Mouse (Mus musculus) thymus, postnatal 0 days (tissue): Measurements from ENCODE around the gene Def6. TPM values are rescaled to one million over a fixed set of nuclear protein-coding genes. Genes with fewer than 3 reads are reported as not detected.
A peak's percentile ranks its signal among the peaks of the same experiment; 100 is the strongest.
"Not testable (repeated sequence)": the region's sequence is repeated elsewhere in the genome, so short reads cannot be mapped to it uniquely, and the experiment has no call there.

Experiments used
- DNase-seq: peaks from one replicate; pipeline ENCODE4 v3.0.0-alpha.2; 2015; ENCODE audit warnings: low spot score
- polyA plus RNA-seq: library from polyadenylated mRNA; unstranded; fragments of >200 nt; fragmentation: Nextera tagmentation; extraction: Ambion mirVana; gene quantifications from 2 replicates; pipeline ENCODE4 v1.2.1, GENCODE M21; 2015

Gene Def6
- polyA plus RNA-seq, 1 experiment from 2014 or later, result 234 TPM

DNA sequence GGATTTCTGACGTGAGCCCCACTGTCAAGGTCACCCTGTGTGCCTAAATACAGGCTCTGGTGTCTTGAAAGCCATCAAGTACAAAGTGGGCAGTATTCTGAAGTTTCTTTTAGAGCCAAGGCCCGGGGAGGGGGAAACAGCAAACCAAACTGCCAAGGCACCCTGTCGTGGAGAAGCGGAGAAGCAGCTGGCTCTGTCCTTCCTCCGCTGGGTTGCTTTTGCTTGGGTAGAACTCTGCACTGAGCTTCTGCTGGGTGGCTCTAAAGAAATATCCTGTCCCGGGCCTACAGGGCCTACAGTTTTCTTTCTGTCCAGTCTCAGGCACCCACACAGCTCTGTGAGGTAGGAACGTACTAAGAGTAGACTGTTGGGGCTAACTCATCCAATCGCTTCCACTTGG, 486 bp upstream of the Def6 start:
- peak; percentile 70 for DNase-seq

DNA sequence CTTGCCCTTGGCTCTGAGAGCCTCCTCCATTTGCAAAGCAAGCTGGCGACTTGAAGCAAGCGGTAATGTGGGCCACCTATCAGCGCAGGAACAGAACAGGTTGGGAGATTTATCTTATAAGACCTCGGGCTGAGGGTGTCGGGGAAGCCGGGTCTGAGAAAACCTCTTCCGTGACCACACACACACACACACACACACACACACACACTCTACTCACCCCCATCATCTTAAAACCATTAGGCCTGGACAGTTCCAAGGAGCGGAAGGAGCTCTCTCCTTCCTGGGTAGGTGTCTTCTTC, 685 bp downstream of the Def6 start:
- DNase-seq, result no peak

DNA sequence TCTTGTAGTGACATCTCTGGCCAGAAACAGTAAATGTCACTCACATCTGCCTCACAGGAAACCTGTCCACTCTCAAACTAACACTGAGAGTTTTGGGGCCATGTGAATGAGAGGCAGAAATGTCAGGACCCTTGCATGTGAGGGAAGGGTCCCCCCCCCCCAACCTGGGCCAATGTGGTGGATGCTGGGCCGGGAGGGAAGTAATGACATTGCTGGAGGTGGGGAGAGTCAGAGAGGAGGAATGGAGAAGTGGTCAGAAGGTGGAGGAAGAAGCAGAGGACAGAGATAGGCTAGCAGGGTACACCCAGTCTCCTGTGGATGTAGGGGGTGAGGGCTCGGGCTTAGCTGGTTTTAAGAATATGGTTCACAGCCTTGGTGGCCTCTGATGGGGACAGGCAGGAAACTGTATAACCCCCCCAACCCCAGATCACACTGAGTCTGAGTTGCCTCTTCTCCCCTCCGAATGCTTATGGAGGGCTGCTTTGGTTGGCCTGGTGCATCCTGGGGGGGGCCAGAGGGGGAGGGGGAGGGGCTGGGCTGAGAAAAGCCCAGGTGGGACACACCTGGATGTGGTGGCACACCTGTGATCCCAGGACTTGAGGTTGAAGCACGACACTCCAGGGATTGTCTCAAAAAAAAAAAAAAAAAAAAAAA, 2.0 kb downstream of the Def6 start:
- DNase-seq, result peak; percentile 71

DNA sequence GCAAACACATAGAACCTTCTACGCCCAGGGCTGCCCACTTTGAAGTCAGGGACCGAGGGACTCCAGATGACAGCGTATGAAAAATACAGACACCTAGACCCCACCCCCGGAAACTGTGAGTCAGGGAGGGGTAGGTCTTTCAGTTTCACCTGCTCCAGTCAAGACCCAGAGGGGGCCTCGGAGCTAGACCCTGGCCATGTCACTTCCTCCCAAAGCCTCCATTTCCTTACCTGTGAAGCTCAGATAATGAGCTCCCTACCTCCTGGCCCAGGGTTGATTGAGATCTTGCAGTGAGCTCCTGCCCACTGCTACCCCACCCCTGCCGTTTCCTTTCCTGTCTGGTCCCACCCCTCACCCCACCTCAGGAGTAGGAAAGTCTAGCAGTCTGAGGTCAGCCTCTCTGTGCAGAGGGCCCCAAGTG, 4.4 kb downstream of the Def6 start:
- DNase-seq, result peak; percentile 90

DNA sequence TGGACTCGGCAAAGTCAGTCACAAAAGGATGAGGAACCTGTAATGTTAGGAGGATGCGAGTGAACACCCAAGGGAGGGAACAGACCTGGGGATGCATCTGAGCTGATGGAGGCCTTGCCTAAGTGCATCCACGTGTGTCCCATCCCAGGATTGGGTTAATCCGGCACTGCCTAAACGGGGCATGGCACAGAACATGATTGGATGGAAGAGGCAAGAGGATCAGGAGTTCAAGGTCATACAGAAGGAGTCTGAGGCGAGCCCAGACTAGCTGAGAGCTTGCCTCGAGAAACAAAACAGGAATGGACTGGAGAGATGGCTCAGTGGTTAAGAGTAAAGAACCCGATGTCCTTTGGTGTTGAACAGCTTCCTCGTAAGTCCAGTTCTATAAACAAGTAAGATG, 4.8 kb downstream of the Def6 start:
- no peak for DNase-seq

DNA sequence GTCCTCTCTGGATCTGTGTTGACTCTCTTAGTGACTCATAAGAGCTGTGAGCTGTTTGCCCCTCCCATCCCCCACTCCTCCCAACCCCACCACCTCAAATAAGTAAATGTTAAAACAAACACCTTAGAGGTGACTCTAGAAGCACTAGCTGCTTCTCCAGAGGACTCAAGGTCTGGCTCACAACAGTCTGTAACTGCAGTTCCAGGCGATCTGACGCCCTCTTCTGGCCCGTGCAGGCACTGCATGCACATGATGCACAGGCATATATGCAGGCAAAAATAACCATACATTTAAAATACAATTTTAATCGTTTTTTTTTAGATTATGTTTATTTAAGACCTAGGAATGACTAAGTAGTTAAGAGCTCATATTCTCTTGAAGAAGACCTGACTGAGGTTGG, 5.7 kb downstream of the Def6 start:
- peak; percentile 68 for DNase-seq

DNA sequence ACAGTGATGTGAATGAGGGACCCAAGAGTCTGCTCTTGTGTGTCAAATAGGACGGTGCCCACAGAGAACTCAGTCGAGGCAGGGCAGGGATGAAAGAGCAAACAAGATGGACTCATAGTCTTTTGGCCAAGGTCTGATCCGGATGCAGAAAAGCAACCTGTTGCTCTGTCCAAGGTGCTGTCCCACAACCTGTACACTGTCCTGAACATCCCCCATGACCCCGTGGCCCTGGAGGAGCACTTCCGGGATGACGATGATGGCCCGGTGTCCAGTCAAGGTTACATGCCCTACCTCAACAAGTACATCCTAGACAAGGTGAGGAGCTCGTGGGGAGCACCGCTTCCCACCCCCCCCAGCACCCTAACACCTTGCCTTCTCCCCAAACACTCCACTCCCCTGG, 9.2 kb downstream of the Def6 start:
- no peak for DNase-seq

DNA sequence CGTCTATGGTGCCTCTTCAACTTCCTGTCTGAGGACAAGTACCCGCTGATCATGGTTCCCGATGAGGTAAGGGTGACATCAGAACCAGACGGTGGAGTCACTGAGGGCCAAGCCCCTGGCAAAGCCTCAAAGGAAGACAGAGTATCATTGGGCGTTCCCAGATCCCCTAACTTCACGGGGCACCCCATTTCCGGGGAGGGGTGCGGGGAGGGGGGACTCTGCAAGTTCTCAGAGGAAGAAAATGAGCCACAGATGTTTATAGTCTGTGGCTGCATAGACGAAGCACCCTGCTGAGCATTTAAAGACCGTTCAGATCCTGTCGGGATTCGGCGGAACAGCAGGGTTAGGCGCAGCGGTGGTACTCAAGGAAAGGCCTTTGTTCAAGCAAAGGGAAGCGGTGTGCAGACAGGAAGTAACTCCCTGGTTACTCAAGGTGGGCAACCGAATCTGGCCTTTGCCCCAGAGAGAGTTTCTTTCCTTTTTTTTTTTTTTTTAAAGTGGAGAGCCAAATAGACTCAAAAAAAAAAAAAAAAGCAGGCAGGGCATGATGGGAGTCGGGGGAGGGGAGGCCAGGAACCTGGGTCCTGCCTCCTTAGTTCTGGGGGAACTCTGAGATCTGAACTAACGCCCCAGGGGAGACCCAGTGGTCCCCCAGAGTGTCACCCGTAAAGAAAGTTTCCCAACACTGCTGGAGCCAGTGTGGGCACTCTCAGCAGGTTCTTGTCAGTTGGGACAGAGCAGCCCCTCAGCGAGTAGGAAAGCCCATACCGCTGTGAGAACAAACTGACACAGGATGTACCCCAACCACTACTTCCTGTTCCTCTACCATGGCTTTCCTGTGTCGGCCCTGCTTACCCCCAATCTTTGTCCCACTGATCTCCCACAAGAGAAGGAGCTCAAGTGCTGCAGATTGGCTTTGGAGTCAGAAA, 10.4 kb downstream of the Def6 start:
- DNase-seq, result peak; percentile 94

DNA sequence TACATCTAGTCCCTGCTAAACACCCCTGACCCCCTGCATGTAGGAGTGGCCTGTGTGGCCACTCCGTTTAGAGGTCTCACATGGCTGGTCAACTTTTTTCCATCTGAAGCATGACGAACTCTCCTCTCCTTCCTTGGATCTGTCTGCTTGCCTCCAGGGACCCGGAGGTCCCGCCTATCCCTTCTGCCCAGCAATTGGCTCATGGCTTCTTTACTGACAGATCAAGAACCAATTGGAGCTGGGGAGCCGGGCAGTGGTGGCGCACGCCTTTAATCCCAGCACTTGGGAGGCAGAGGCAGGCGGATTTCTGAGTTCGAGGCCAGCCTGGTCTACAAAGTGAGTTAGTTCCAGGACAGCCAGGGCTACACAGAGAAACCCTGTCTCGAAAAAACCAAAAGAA, 14.9 kb downstream of the Def6 start:
- not testable (repeated sequence) for DNase-seq

DNA sequence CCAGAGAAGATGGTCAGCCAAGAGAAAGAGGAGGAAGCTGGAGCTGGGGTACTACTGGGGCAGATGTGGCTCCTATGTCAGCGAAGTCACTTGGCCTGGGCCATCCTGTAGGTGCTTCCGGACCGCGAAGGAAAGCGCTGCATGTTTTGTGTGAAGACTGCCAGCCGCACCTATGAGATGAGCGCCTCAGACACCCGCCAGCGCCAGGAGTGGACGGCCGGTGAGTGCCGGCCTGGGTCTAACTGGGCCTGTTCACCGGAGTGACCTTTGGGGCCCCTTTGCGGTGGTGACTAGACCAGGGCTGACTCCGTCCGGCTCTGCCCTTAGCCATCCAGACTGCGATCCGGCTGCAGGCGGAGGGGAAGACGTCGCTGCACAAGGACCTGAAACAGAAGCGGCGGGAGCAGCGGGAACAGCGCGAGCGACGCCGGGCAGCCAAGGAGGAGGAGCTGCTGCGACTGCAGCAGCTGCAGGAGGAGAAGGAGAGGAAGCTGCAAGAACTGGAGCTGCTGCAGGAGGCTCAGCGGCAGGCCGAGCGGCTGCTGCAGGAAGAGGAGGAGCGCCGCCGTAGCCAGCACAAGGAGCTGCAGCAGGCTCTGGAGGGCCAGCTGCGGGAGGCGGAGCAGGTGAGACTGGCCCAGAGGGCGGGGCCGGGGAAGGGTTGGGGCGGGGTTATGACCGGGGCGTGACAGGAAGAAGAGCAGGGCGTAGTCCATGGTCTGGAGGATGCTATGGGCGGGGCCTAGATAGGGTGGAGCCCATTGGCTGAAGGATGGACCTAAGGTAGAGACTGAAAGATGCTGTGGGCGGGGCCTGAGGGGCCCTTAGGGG, 16.2 kb downstream of the Def6 start:
- peak; percentile 96 for DNase-seq

DNA sequence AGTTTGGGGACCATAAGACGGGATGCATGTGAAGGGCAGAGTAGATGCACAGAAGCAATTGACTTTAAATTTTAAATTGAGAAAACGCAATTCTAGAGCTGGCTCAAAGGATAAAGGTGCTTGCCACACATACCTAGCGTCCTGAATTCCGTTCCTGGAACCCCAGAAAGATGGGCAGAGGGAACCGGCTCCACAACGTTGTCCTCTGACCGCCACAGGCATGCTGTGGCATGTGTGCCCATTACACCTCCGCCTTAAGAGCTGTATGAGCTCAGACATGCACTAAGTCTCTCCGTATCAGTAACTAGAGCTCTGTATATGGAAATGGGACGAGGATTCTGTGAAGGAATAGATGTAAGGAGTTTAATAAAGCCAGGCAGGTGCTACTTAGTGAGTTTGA, 17.0 kb downstream of the Def6 start:
- no peak for DNase-seq

DNA sequence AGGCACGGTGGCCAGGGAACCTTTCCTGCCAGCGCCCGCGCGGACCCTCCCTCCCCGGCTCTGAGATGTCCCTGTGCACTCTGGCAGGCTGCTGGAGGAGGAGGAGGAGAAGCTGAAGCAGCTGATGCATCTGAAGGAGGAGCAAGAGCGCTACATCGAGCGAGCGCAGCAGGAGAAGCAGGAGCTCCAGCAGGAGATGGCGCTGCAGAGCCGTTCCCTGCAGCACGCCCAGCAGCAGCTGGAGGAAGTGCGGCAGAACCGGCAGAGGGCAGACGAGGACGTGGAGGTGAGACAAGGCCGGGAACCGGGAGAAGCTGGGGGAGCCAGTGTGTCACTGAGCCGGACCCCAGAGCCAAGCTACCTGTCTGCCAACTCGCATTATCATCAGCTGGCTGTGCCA, 18.4 kb downstream of the Def6 start:
- peak; percentile 90 for DNase-seq

DNA sequence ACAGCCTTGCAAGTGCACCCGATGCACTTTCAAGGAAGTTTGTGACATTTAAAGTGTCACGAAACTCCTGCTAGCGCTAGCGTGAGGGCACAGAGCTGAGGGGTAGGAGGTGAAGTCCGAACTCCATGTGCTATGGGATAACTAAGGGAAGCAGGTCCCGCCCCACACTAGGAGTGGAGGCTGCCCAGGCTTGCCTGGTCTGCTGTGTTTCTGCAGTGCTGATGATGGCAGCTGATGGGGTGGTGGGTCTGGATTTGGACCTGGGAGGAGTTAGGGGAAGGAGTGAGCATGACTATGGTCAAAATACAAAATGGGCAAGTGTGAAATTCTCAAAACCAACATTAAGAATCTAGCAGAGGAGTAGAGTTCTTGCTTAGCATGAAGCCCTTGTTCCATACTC, 22.9 kb downstream of the Def6 start:
- DNase-seq, result no peak

DNA sequence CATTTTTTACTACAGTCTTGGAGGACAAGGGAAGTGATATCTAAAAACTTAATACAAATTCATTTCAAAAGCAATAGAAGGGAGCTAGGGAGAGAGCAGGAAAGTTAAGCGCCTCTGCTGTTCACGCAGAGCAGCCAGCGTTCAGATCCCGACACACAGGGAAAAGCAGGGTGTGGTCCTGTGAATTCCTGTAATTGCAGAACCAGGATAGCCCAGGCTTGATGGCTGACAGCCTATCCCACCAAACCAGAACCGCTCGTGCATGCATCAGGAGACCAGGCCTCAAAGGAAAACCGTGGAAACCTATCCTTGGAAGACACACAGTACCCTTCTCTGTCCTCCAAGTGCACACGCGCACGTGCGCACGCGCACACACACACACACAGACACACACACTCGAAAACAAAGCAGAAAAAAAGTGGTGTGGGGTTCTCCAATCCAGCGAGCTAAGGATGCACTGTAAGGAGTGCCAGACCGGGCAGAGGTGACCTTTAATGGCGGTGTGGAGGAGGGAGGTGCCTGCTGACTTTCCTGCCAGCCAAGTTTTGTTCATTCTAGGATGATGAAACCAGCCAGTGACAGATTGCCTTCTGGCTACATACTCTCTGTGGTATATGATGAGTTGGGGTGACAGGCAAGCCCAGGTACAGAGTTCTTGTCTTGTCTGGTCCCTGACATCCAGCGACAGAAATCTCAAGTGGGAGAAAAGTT, 23.6 kb downstream of the Def6 start:
- no peak for DNase-seq

DNA sequence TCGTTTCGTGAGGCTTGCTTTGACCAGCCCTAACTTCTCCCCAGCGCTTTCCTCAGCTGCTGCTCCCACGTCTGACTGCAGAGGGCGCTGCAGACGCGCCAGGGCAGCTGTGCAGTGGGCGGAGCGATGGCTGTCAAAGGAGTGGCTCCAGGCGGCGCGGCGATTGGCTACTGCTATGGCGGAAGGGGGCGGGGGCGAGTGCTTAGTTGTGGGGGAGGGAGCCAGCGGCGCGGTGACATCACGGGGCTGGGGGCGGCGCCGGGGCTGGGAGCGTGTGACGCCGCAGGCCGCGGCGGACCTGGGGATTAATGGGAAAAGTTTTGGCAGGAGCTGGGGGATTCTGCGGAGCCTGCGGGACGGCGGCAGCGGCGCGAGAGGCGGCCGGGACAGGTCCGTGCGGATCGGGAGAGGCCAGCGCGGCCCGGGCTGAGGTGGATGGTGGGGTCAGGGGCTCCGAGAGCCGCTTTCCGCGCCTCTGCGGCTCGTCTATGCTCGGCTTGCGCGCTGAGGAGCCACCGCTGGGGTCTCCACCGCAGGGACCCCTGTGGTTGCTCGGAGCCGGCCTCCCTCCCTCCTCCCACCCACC, 25.0 kb downstream of the Def6 start, which contains the start of gene Ppard:
TSS of gene Ppard (plus strand) at position 226 of the 586 bp plus-strand sequence.
- peak; percentile 98 for DNase-seq

DNA sequence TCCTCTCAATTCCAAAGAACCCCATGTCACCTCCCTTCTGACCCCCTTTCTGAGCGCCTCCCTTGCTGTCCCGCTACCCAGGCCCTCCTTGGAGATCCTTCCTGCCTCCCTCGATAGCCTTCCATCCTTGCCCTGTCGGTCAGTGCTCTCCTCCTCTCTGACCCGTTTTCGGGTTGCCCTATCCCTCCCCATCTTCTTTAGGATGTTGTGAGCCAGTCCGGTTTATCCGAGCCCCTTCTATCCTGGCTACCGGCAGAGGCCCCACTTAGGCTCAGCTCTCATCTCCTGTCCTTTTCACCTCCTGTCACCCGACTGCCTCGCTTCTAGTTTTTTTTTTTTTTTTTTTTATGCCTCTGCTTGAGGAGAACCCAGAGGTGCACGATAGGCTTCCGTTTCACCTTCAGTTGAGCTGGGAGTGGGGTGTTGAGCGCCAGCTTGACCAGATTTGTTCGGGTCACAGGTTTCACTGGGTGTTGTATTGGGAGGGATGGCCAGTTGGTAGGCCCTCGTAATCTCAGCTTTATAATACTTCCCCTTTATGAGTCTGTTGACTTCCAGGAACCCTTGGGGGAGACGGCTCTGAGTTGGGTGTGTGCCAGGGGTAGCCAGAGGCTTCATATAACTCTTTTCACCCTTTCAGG, 25.6 kb downstream of the Def6 start:
- DNase-seq, result no peak

DNA sequence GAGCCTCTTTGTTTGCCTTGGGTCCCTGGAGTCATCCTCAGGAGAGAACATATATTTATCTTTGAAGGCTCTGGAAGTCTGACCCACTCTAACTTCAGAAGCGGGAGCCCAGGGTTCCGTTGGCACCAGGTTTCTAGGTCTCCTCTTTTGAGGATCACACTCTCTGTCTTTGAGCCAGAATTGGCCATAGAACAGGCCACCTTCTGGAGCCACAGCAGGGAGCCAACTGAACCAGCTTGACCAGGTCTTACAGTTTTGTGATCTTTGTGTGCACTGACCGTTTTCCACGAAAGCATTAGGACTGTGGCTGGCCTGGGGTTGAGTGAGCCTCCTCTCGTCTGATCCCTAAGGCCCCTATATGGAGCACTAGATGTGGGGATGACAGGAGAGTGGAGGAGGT, 27.1 kb downstream of the Def6 start:
- no peak for DNase-seq

DNA sequence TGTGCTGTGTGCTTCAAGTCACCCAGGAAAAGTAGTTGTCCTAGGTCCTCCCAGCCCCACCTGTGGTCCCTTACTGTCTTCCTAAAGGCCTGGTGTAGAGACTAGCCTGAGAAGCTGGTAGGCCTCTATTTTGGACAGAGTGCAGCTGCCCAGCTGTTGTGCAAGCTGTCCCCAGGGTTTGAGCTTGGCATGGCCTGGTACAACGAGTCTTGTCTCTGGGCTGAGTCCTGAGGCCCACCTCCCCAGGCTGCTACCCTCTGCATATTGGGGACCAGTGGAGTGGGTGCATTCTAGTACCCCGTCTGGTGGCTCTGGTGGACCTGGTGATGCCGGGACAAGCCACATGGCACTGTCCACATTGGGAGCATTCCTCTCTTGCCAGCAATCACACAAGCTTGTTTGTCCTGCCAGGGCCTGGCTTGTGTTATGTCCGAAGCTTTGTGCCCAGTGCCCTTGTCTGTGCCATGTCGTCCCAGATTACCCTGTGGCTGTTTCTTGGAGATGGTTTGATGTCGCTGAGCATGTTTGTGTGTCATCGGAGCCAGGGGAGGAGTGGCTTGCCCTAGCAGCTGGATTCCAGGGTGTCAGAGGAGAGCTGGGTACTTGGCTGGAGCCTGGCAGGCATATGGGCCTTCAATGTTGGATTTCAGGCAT, 28.5 kb downstream of the Def6 start:
- no peak for DNase-seq

DNA sequence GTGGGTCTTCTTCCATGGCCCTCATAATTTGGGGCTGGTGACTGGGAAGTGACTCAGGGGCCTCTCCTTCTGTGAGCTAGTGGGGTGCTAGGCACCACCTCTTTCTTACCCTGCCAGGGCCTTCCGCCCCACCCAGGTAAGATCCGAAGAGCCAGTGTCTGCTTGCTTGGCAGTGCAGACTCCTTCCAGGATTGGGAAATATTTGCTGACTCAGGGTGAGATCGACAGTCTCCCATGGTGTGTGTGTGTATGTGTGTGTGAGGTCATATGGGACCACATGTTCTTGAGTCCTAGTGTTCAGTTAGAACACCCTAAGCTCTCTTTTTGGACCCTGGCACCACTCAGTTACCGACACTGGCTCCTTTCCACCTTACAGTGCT, 29.0 kb downstream of the Def6 start:
- no peak for DNase-seq

DNA sequence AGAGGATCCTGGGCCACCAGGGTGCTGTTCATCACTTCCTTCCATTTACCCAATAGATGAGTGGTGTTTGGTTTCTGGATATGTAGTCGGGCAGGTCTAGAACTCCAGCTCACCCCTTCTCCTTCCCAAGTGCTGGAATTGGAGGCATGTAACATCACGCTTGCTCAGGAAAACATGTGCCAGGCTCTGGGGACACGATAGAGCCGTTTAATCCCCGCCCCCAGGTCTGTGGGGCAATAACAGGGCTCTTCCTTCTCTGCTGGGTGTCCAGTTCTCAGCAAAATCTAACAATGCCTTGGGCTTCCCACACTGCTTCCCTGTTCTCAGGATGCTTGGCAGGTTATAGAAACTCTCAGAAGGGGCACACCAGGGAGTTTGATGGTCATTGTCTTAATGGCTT, 29.8 kb downstream of the Def6 start:
- no peak for DNase-seq
